Mouse (Mus musculus) liver, embryonic 13.5 days (tissue): ENCODE results near the gene Chid1. TPM values are rescaled to one million over a fixed set of nuclear protein-coding genes. Genes with fewer than 3 reads are reported as not detected.

Source experiments
- ATAC-seq: fragments of 200-750 bp; cut with Nextera tagmentation; 2 replicates; pipeline ENCODE4 v1.8.0; 2017; ENCODE audit warnings: low read depth, mild to moderate bottlenecking, moderate number of reproducible peaks, moderate library complexity
- DNase-seq: peaks from one replicate; pipeline ENCODE4 v3.0.0; 2022
- H3K27ac ChIP-seq: fragments of 300-500 bp; sonication (generic); 2 replicates; pipeline ENCODE4 v1.5.1; 2015; ENCODE audit warnings: moderate library complexity, mild to moderate bottlenecking, inconsistent platforms
- H3K27me3 ChIP-seq: fragments of 300-500 bp; sonication (generic); 2 replicates; pipeline ENCODE4 v1.6.1; 2015; ENCODE audit warnings: mild to moderate bottlenecking, inconsistent platforms
- H3K36me3 ChIP-seq: fragments of 300-500 bp; sonication (generic); 2 replicates; pipeline ENCODE4 v1.6.1; 2015; ENCODE audit warnings: mild to moderate bottlenecking, inconsistent platforms
- H3K4me1 ChIP-seq: fragments of 300-500 bp; sonication (generic); replicated peaks from 2 replicates; pipeline ENCODE4 v1.6.1; 2015; ENCODE audit warnings: inconsistent platforms
- H3K4me2 ChIP-seq: fragments of 300-500 bp; sonication (generic); 2 replicates; pipeline ENCODE4 v1.6.1; 2015; ENCODE audit warnings: inconsistent platforms, mild to moderate bottlenecking, moderate library complexity
- H3K4me3 ChIP-seq: fragments of 300-500 bp; sonication (generic); replicated peaks from 2 replicates; pipeline ENCODE4 v1.5.1; 2015; ENCODE audit warnings: mild to moderate bottlenecking, inconsistent platforms
- H3K9ac ChIP-seq: fragments of 300-500 bp; sonication (generic); 2 replicates; pipeline ENCODE4 v1.6.1; 2015; ENCODE audit warnings: mild to moderate bottlenecking, inconsistent platforms
- H3K9me3 ChIP-seq: fragments of 300-500 bp; sonication (generic); replicated peaks from 2 replicates; pipeline ENCODE4 v1.6.1; 2016; ENCODE audit warnings: inconsistent platforms
- WGBS: fragments of 180-500 bp; shearing (Covaris S2); methylation state at CpG from one replicate; pipeline ENCODE4 v1.1.7; 2015; ENCODE audit not compliant: insufficient replicate concordance; 5-methylcytosine and 5-hydroxymethylcytosine counted together
- polyA plus RNA-seq: library from polyadenylated mRNA; unstranded; fragments of >200 nt; fragmentation: Nextera tagmentation; extraction: Ambion mirVana; gene quantifications from 2 replicates; pipeline ENCODE4 v1.2.1, GENCODE M21; 2015

Chid1 gene
- polyA plus RNA-seq, 1 experiment from 2014 or later = 28.0 TPM

GRCm38 (mm10) chr7:141467230-141468030 lies 72.2 kb downstream of the Chid1 start, which contains the start of gene Cd151:
TSS of gene Cd151 (plus strand) at chr7:141467392.
- under 1% methylated on average over 52 of the region's 52 CpGs for WGBS
- H3K9me3 ChIP-seq = no peaks in the 10 kb centered on the region

DNA sequence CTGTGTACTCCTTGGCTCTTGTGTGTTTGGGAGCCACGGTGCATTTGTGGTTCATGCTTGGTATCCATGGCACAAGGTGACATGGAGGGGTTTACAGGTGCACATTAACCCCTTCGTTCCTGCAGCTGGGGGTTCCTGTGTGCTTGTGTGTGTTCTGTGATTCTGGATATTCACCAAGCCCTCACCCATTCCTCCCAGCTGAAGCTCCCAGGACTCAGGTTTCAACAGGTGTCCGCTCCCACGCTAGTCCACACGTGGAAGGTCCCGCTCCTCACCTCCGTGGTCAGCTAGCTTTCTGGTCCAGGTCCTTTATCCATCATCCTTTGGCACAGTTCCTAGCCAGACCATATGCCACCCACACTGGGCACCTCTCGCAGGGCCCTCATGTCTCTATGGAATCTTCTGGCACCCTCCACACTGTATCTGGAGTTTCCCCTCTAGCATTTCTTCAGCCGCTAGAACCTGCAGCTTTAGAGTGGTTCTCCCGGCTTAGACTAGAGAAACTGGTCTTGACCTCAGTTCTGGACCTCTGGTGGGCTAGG lies 73.0 kb downstream of the Chid1 start:
- WGBS = 56% methylated on average over 10 of the region's 10 CpGs
- no peak for ATAC-seq
- H3K9me3 ChIP-seq = no peaks in the 10 kb centered on the region
- peak overlapping the region; percentile 94 for H3K4me2 ChIP-seq
- H3K9ac ChIP-seq = peak overlapping the region; percentile 83
- H3K27me3 ChIP-seq = peaks cover 52% of the 10 kb centered on the region
- H3K4me1 ChIP-seq = peaks cover 62% of the 10 kb centered on the region
- peak overlapping the region; percentile 81 for H3K4me3 ChIP-seq
- H3K27ac ChIP-seq = peak overlapping the region; percentile 85
- H3K36me3 ChIP-seq = peaks cover 26% of the 10 kb centered on the region
- DNase-seq = no peak

More at GRCm38 (mm10) chr7:141467230-141468030, 72.2 kb downstream of the Chid1 start, which contains the start of gene Cd151:
- peak; percentile 91 for DNase-seq
- Histone ChIP-seq H3K4me1 (peaks cover 62% of the 10 kb centered on the region), H3K4me2 (peak within 1 kb of the TSS; percentile 94), H3K27me3 (peaks cover 44% of the 10 kb centered on the region), H3K36me3 (peaks cover 32% of the 10 kb centered on the region), H3K4me3 (peak within 1 kb of the TSS; percentile 81), H3K27ac (peak within 1 kb of the TSS; percentile 85), H3K9ac (peak within 1 kb of the TSS; percentile 83)
- peak; percentile 86 for ATAC-seq

DNA sequence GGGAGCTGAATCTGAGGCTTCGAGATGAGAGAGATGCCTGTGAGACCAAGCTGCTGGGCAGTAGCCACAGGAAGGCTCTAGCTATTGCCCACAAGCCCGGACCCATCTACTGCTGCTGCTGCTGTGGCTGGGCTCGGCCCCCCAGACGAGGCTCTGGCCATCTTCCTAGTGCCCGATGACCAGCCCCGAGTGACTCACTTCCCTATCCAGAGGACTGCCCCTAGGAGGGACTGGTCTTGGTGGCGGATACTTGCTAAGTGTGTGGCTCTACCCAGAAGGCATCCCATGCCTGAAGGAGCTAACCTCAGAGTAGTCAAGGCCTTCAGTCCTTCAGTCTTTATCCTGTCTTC lies 73.6 kb downstream of the Chid1 start:
- peaks cover 65% of the 10 kb centered on the region for H3K4me1 ChIP-seq
- H3K4me2 ChIP-seq = no peak overlapping the region
- no peaks in the 10 kb centered on the region for H3K9me3 ChIP-seq
- 52% methylated on average over 7 of the region's 7 CpGs for WGBS
- no peak overlapping the region for H3K27ac ChIP-seq
- DNase-seq (no peak), ATAC-seq (no peak)
- peaks cover 58% of the 10 kb centered on the region for H3K27me3 ChIP-seq
- H3K9ac ChIP-seq = no peak overlapping the region
- peaks cover 20% of the 10 kb centered on the region for H3K36me3 ChIP-seq
- H3K4me3 ChIP-seq = no peak overlapping the region

DNA sequence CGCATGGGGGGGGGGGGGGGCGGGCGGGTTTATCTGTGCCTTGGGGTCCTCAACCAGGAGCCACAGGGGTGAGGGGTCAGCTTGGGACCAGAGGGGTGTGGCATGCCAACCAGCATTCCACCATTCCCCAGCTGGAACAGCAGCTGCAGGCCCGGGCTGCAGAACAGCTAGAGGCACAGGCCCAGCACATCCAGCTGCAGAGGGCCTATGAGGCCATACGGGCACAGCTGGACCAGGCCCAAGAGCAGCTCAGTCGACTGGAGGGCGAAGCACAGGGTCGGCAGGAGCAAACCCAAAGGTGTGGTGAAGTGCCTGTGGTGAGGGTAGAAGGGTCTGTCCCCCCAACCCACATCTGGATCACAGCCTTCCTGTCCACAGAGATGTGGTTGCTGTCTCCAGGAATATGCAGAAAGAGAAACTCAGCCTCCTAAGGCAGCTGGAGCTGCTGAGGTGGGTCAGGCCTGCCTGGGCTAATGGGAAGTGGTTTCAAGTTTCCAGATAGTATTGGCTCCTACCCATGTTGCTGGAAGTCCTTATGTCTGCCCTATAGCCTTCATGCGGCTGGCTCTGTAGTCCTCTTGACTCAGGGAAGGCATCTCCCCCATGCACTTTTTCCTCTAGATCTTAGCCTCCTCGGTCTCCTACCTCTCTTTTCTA lies 74.1 kb downstream of the Chid1 start:
- H3K36me3 ChIP-seq = peaks cover 15% of the 10 kb centered on the region
- peaks cover 63% of the 10 kb centered on the region for H3K27me3 ChIP-seq
- no peak overlapping the region for H3K4me3 ChIP-seq
- ATAC-seq (no peak), DNase-seq (no peak)
- H3K27ac ChIP-seq = no peak overlapping the region
- 52% methylated on average over 10 of the region's 10 CpGs for WGBS
- no peak overlapping the region for H3K9ac ChIP-seq
- peaks cover 70% of the 10 kb centered on the region for H3K4me1 ChIP-seq
- no peaks in the 10 kb centered on the region for H3K9me3 ChIP-seq
- H3K4me2 ChIP-seq = no peak overlapping the region

GRCm38 (mm10) chr7:141464603-141465201 lies 75.0 kb downstream of the Chid1 start:
- DNase-seq (no peak), ATAC-seq (no peak)
- H3K9me3 ChIP-seq = no peaks in the 10 kb centered on the region
- WGBS = 13% methylated on average over 38 of the region's 38 CpGs
- peaks cover 72% of the 10 kb centered on the region for H3K27me3 ChIP-seq
- peaks cover 69% of the 10 kb centered on the region for H3K4me1 ChIP-seq
- H3K9ac ChIP-seq = peak overlapping the region; percentile 26; the same call in 1 of the 2 replicates
- H3K36me3 ChIP-seq = peaks cover 6% of the 10 kb centered on the region
- H3K27ac ChIP-seq = no peak overlapping the region
- peak overlapping the region; percentile 14 for H3K4me3 ChIP-seq
- peak overlapping the region; percentile 46 for H3K4me2 ChIP-seq

DNA sequence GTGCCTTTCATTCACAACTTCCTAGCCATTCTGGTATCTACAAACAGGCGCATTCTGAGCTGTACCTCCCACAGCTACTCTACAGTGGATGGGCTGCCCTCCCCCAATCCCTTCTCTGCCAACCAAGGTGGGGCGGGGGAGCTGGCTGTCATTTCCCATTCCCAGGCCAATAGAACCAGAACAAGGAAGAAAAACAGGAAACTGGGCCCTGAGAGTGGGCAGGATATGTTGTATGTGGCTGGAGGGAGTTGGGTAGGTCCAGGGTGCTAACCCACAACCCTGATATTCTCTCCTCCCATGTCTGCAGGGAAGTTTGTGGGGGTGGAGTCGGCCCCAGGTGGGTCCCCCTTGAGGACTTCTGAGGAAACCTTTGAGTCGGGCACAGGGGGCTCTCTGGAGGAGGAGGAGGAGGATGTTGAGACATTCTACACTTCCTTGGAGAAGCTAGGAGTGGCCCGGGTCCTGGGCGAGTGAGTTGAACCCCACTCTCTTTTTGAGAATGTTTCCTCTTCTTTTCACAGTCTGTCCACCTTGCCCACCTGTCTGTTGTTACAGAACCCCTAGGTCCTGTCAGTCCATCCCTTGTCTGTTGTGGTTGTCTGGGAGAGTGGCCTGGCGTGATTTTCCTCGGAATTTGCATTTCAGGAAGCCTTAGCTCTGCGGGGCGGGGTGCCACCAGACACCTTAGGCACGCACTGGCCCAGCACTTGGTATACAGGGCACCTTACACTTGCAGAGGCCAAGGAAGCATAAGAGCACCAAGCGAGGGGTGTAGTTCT lies 75.6 kb downstream of the Chid1 start:
- H3K4me2 ChIP-seq = peak overlapping the region; percentile 46; the same call in 1 of the 2 replicates
- H3K36me3 ChIP-seq = no peaks in the 10 kb centered on the region
- H3K9ac ChIP-seq = no peak overlapping the region
- peaks cover 78% of the 10 kb centered on the region for H3K27me3 ChIP-seq
- ATAC-seq = no peak
- H3K4me3 ChIP-seq = peak overlapping the region; percentile 14; the same call in 1 of the 2 replicates
- no peaks in the 10 kb centered on the region for H3K9me3 ChIP-seq
- peaks cover 62% of the 10 kb centered on the region for H3K4me1 ChIP-seq
- no peak for DNase-seq
- no peak overlapping the region for H3K27ac ChIP-seq
- WGBS = 24% methylated on average over 12 of the region's 12 CpGs

- H3K27ac ChIP-seq = no peak overlapping the region
Observed at GRCm38 (mm10) chr7:141462333-141462821, 77.3 kb downstream of the Chid1 start.

GRCm38 (mm10) chr7:141461521-141462332 lies 77.9 kb downstream of the Chid1 start:
- Histone ChIP-seq H3K27ac (no peak overlapping the region), H3K36me3 (no peaks in the 10 kb centered on the region), H3K9ac (peak overlapping the region; percentile 64), H3K4me2 (peak overlapping the region; percentile 71), H3K4me3 (peak overlapping the region; percentile 54), H3K27me3 (peaks cover 82% of the 10 kb centered on the region), H3K9me3 (no peaks in the 10 kb centered on the region), H3K4me1 (peaks cover 50% of the 10 kb centered on the region)
- DNase-seq (no peak), ATAC-seq (no peak)
- 2% methylated on average over 59 of the region's 59 CpGs for WGBS

More at GRCm38 (mm10) chr7:141462333-141462821, 77.3 kb downstream of the Chid1 start:
- ATAC-seq (no peak), DNase-seq (no peak)
- Histone ChIP-seq H3K4me1 (peaks cover 55% of the 10 kb centered on the region), H3K27me3 (peaks cover 83% of the 10 kb centered on the region), H3K36me3 (no peaks in the 10 kb centered on the region), H3K4me2 (peak overlapping the region; percentile 71; the same call in 1 of the 2 replicates), H3K9ac (peak overlapping the region; percentile 64), H3K9me3 (no peaks in the 10 kb centered on the region), H3K4me3 (peak overlapping the region; percentile 54)
- WGBS = 17% methylated on average over 5 of the region's 5 CpGs

GRCm38 (mm10) chr7:141460391-141461113 lies 79.1 kb downstream of the Chid1 start, which contains the start of gene Cracr2b:
TSS of gene Cracr2b (plus strand) at chr7:141461094.
- Histone ChIP-seq H3K4me3 (peak within 1 kb of the TSS; percentile 54), H3K9ac (peak within 1 kb of the TSS; percentile 64), H3K36me3 (no peaks in the 10 kb centered on the region), H3K4me1 (peaks cover 52% of the 10 kb centered on the region), H3K27me3 (peaks cover 70% of the 10 kb centered on the region), H3K27ac (no peak within 1 kb of the TSS), H3K9me3 (no peaks in the 10 kb centered on the region), H3K4me2 (peak within 1 kb of the TSS; percentile 71)
- 55% methylated on average over 15 of the region's 15 CpGs for WGBS
- DNase-seq (no peak), ATAC-seq (no peak)
